Mouse (Mus musculus): Measurements from ENCODE around the gene Fgfr2. TPM values are rescaled to one million over a fixed set of nuclear protein-coding genes. Genes with fewer than 3 reads are reported as not detected.
A peak's percentile ranks its signal among the peaks of the same experiment; 100 is the strongest.

Fgfr2 gene
- polyA plus RNA-seq, 2 experiments from 2014 or later = not detected

GRCm38 (mm10) chr7:132795141-132795540, 328.0 kb downstream of the Fgfr2 start:
- peak; percentile 25 for ATAC-seq

- ATAC-seq = no peak
These were observed 329.7 kb downstream of the Fgfr2 start for GRCm38 (mm10) chr7:132793467-132793866.

- ATAC-seq = no peak
These were observed 332.5 kb downstream of the Fgfr2 start for GRCm38 (mm10) chr7:132790447-132791219.

GRCm38 (mm10) chr7:132788826-132789225, 334.3 kb downstream of the Fgfr2 start:
- no peak for ATAC-seq

GRCm38 (mm10) chr7:132787496-132788190, 335.5 kb downstream of the Fgfr2 start:
- ATAC-seq = peak; percentile 49

GRCm38 (mm10) chr7:132787022-132787421, 336.1 kb downstream of the Fgfr2 start:
- no peak for ATAC-seq

- ATAC-seq = no peak
These were observed 336.6 kb downstream of the Fgfr2 start for GRCm38 (mm10) chr7:132786522-132786921.

- no peak for ATAC-seq
These were observed 337.1 kb downstream of the Fgfr2 start for GRCm38 (mm10) chr7:132786011-132786410.

- ATAC-seq = no peak
These were observed 339.0 kb downstream of the Fgfr2 start for GRCm38 (mm10) chr7:132784101-132784500.

GRCm38 (mm10) chr7:132781850-132782249, 341.3 kb downstream of the Fgfr2 start:
- ATAC-seq = no peak

GRCm38 (mm10) chr7:132781130-132781814, 341.9 kb downstream of the Fgfr2 start:
- ATAC-seq = no peak

GRCm38 (mm10) chr7:132780611-132781010, 342.5 kb downstream of the Fgfr2 start:
- ATAC-seq = no peak

- no peak for ATAC-seq
These were observed 344.5 kb downstream of the Fgfr2 start for GRCm38 (mm10) chr7:132778630-132779029.

- no peak for ATAC-seq
These were observed 345.3 kb downstream of the Fgfr2 start for GRCm38 (mm10) chr7:132777728-132778453.

GRCm38 (mm10) chr7:132777117-132777516, 346.0 kb downstream of the Fgfr2 start:
- ATAC-seq = no peak

GRCm38 (mm10) chr7:132776338-132777111, 346.6 kb downstream of the Fgfr2 start:
- no peak for ATAC-seq

GRCm38 (mm10) chr7:132775922-132776321, 347.2 kb downstream of the Fgfr2 start:
- ATAC-seq = no peak

GRCm38 (mm10) chr7:132775333-132775732, 347.8 kb downstream of the Fgfr2 start:
- ATAC-seq = no peak

- ATAC-seq = peak; percentile 71
These were observed 350.0 kb downstream of the Fgfr2 start for GRCm38 (mm10) chr7:132773011-132773705.

- ATAC-seq = peak; percentile 33
These were observed 350.7 kb downstream of the Fgfr2 start for GRCm38 (mm10) chr7:132772440-132772839.

All from activated CD4-positive, CD25-positive, alpha-beta regulatory T cell, adult 4 months (primary cell).